ENCODE assay signal across 23 mouse cellular contexts in the genomic region with DNA sequence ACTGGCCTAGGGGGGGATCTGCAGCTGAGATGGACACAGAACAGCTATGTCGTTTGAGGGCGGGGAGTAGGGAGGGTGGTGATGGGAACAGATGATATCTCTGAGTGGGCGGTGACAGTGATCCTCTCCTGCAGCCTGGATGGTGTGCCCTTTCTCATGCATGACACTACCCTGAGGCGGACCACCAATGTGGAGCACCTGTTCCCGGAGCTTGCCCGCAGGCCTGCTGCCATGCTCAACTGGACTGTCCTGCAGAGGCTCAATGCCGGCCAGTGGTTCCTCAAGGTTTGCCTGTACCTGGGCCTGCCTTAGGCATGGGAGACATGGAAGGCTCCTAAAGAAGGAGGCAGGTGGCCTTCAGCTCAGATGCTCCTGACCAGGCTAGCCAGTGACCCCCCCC. TPM values are rescaled to one million over a fixed set of nuclear protein-coding genes. Genes with fewer than 3 reads are reported as not detected.
A peak's percentile ranks its signal among the peaks of the same experiment; 100 is the strongest.
DNase-seq lines count a peak whose midpoint lies in the region; ATAC-seq and TF ChIP-seq lines count a peak whose summit lies in the region.
"Had no signal": no experiment of that assay in that cellular context is flagged by ENCODE, and none has a peak within 500 bp of the region (broad histone marks: within the 10 kb centered on the region; RNA-seq: fewer than 3 reads in every experiment).

No protein-coding gene starts in this region.

- no peak overlapping the region for H3ac ChIP-seq in myocyte (ENCODE audit: control insufficient read depth, insufficient read length)

- no peak for TF ChIP-seq POLR2A in myocyte (IDR thresholded peaks at IDR 0.05; ENCODE audit: insufficient read length, low read depth)

- no peak overlapping the region for H3K4me3 ChIP-seq in heart, embryonic 10.5 days
- H3K4me3 ChIP-seq in heart, embryonic 15.5 days = no peak overlapping the region
- H3K4me3 ChIP-seq in kidney, embryonic 15.5 days (replicated peaks) = no peak overlapping the region
- no peak overlapping the region for H3K4me3 ChIP-seq in myocyte
- H3K4me3 ChIP-seq: gastrocnemius, adult 2 months; intestine, embryonic 15.5 days had no signal

- DNase-seq in heart, embryonic 10.5 days (ENCODE audit: low spot score) = no peak
- DNase-seq in heart, postnatal 36 days = no peak
- no peak for DNase-seq in heart, postnatal 25 days (ENCODE audit: low spot score)
- no peak for DNase-seq in kidney, postnatal 4 days
- DNase-seq: adrenal gland, adult 8-10 months; adrenal gland, postnatal 25 days; cerebellum, adult 18-20 months; cerebellum, adult 9-10 months; cerebellum, postnatal 14 days; forebrain, postnatal 0 days; gastrocnemius, adult 2 months; gastrocnemius, postnatal 14 days; heart, adult 11 months; heart, postnatal 4 days had no signal

- peaks cover 35% of the 10 kb centered on the region for H3K4me1 ChIP-seq in heart, embryonic 10.5 days
- peaks cover 9% of the 10 kb centered on the region for H3K4me1 ChIP-seq in heart, embryonic 15.5 days (replicated peaks)
- H3K4me1 ChIP-seq in kidney, embryonic 15.5 days = peaks cover 43% of the 10 kb centered on the region
- H3K4me1 ChIP-seq: intestine, embryonic 15.5 days had no signal

- H3K9ac ChIP-seq in heart, embryonic 15.5 days = no peak overlapping the region
- no peak overlapping the region for H3K9ac ChIP-seq in kidney, embryonic 15.5 days
- H3K9ac ChIP-seq: forebrain, postnatal 0 days; intestine, embryonic 15.5 days had no signal

- H3K27ac ChIP-seq in heart, embryonic 10.5 days = peak overlapping the region; percentile 2; the same call in 1 of the 2 replicates
- no peak overlapping the region for H3K27ac ChIP-seq in heart, embryonic 15.5 days
- H3K27ac ChIP-seq in kidney, embryonic 15.5 days = no peak overlapping the region
- H3K27ac ChIP-seq: gastrocnemius, adult 2 months; intestine, embryonic 15.5 days had no signal

- no peak overlapping the region for H3K4me2 ChIP-seq in heart, embryonic 15.5 days
- H3K4me2 ChIP-seq in kidney, embryonic 15.5 days = no peak overlapping the region
- no peak overlapping the region for H3K4me2 ChIP-seq in myocyte (ENCODE audit: low read depth)
- H3K4me2 ChIP-seq: intestine, embryonic 15.5 days had no signal

- 0 out of 2 replicates have a peak, but pooled peaks cover 4% of the 10 kb centered on the region for H3K27me3 ChIP-seq in heart, embryonic 10.5 days (ENCODE audit: insufficient read depth, poor library complexity, severe bottlenecking)
- no peaks in the 10 kb centered on the region for H3K27me3 ChIP-seq in heart, embryonic 15.5 days
- H3K27me3 ChIP-seq in kidney, embryonic 15.5 days = no peaks in the 10 kb centered on the region
- no peaks in the 10 kb centered on the region for H3K27me3 ChIP-seq in myocyte (ENCODE audit: control insufficient read depth, insufficient read depth, insufficient read length)
- H3K27me3 ChIP-seq: intestine, embryonic 15.5 days had no signal

- no peaks in the 10 kb centered on the region for H3K9me3 ChIP-seq in heart, embryonic 10.5 days
- H3K9me3 ChIP-seq in heart, embryonic 15.5 days (replicated peaks) = no peaks in the 10 kb centered on the region
- no peaks in the 10 kb centered on the region for H3K9me3 ChIP-seq in kidney, embryonic 15.5 days (replicated peaks)
- H3K9me3 ChIP-seq: intestine, embryonic 15.5 days had no signal

- 0 out of 2 replicates have a peak, but pooled peaks have one; percentile 27 for ATAC-seq in heart, embryonic 15.5 days (replicated peaks; ENCODE audit: insufficient number of reproducible peaks, insufficient read depth, low FRiP score, low read depth)
- peak; percentile 38; the same call in 1 of the 2 replicates for ATAC-seq in kidney, embryonic 15.5 days (replicated peaks; ENCODE audit: low FRiP score)
- ATAC-seq in erythroid progenitor cell, adult 5-6 weeks (replicated peaks; ENCODE audit: low FRiP score, poor library complexity, severe bottlenecking) = no peak
- ATAC-seq: activated CD4-positive, CD25-positive, alpha-beta regulatory T cell, adult 4 months; forebrain, embryonic 14.5 days; forebrain, postnatal 0 days; hindbrain, embryonic 16.5 days; intestine, embryonic 15.5 days had no signal

- intact Hi-C loops in heart, postnatal 36 days (cut with DNase I) = loop anchor here (5.0 kb wide), 1 partner anchor 206 kb away; no protein-coding TSS in a partner anchor
- intact Hi-C loops in heart, postnatal 25 days (cut with DNase I) = no loop called here

- 61% methylated on average over 7 of the region's 7 CpGs for WGBS in heart, embryonic 10.5 days
- WGBS in heart, embryonic 15.5 days = 66% methylated on average over 7 of the region's 7 CpGs
- 60% methylated on average over 7 of the region's 7 CpGs for WGBS in kidney, embryonic 15.5 days

- peaks cover 33% of the 10 kb centered on the region for H3K36me3 ChIP-seq in heart, embryonic 10.5 days
- H3K36me3 ChIP-seq in heart, embryonic 15.5 days = no peaks in the 10 kb centered on the region
- H3K36me3 ChIP-seq in kidney, embryonic 15.5 days = no peaks in the 10 kb centered on the region
- no peaks in the 10 kb centered on the region for H3K36me3 ChIP-seq in myocyte (ENCODE audit: control insufficient read depth, insufficient read depth)
- H3K36me3 ChIP-seq: intestine, embryonic 15.5 days had no signal

- H3K79me2 ChIP-seq in myocyte (ENCODE audit: control insufficient read depth, insufficient read depth) = no peaks in the 10 kb centered on the region

TF ChIP-seq in myocyte, 11 proteins besides CTCF, POLR2A, EP300 and RAD21:
- TF ChIP-seq TCF3 (IDR thresholded peaks at IDR 0.05; ENCODE audit: insufficient read length, low read depth) (peak; percentile 38), SRF (IDR thresholded peaks at IDR 0.05; ENCODE audit: control insufficient read depth, insufficient read length, low read depth) (no peak), MYOD1 (IDR thresholded peaks at IDR 0.05; ENCODE audit: control insufficient read depth in 1 of 3, insufficient read length in 2 of 3, low read depth in 2 of 3) (peak in 2 of 3 experiments; percentile 84 to 92), TCF12 (IDR thresholded peaks at IDR 0.05; ENCODE audit: insufficient read depth, poor library complexity, severe bottlenecking) (no peak), REST (IDR thresholded peaks at IDR 0.05; ENCODE audit: insufficient read depth, insufficient read length) (no peak), MAX (IDR thresholded peaks at IDR 0.05; ENCODE audit: low read depth) (no peak), MYOG (IDR thresholded peaks at IDR 0.05; ENCODE audit: control insufficient read depth in 1 of 3, insufficient read depth in 1 of 3, insufficient read length in 2 of 3, low read depth in 2 of 3) (peak in 2 of 3 experiments; percentile 80 to 91), USF1 (IDR thresholded peaks at IDR 0.05; ENCODE audit: low read depth) (no peak), POLR2AphosphoS2 (IDR thresholded peaks at IDR 0.05; ENCODE audit: insufficient read length, low read depth) (no peak), E2F4 (IDR thresholded peaks at IDR 0.05; ENCODE audit: insufficient read depth) (no peak), CEBPB (IDR thresholded peaks at IDR 0.05; ENCODE audit: insufficient read depth, poor library complexity, severe bottlenecking) (no peak)

RNA-seq across cellular contexts. Expression of a gene that starts 12.9 kb away (rescaled TPM):
- 0.52 and 1.1 TPM in 2 replicates for polyA plus RNA-seq in heart, embryonic 10.5 days (2016; fragmentation: Nextera tagmentation; extraction: Ambion mirVana)
- not detected for total RNA-seq in heart, postnatal 36 days (2021)
- 0.63 and 0.73 TPM in 2 replicates for polyA plus RNA-seq in heart, embryonic 15.5 days (2015; fragmentation: Nextera tagmentation; extraction: Ambion mirVana)
- not detected for total RNA-seq in heart, postnatal 25 days (2021)
- polyA plus RNA-seq in kidney, embryonic 15.5 days (2015; fragmentation: Nextera tagmentation; extraction: Ambion mirVana) = 0.67 and 1.2 TPM in 2 replicates
- not detected for polyA plus RNA-seq in myocyte (2012; fragmentation: generic; extraction: Trizol)
- total RNA-seq in erythroid progenitor cell, adult 5-6 weeks (2015; ENCODE audit: low replicate concordance) = not detected in 2 replicates
- not detected in 2 replicates for total RNA-seq in erythroid progenitor cell, adult 5-6 weeks (2017; ENCODE audit: low replicate concordance)
- total RNA-seq: gastrocnemius, adult 2 months; heart, adult 8-10 months had no signal
- polyA plus RNA-seq: activated CD4-positive, CD25-positive, alpha-beta regulatory T cell, adult 4 months had no signal

RNA-seq across cellular contexts. Expression of a gene that starts 30.7 kb away (rescaled TPM):
- 517 and 596 TPM in 2 replicates for polyA plus RNA-seq in heart, embryonic 10.5 days (2016; fragmentation: Nextera tagmentation; extraction: Ambion mirVana)
- 100 to 1,000 TPM; 324 to 333 TPM for total RNA-seq in heart, postnatal 36 days (2021)
- polyA plus RNA-seq in heart, embryonic 15.5 days (2015; fragmentation: Nextera tagmentation; extraction: Ambion mirVana) = 437 and 490 TPM in 2 replicates
- 100 to 1,000 TPM; 306 to 340 TPM for total RNA-seq in heart, postnatal 25 days (2021)
- polyA plus RNA-seq in kidney, embryonic 15.5 days (2015; fragmentation: Nextera tagmentation; extraction: Ambion mirVana) = 765 and 856 TPM in 2 replicates
- polyA plus RNA-seq in myocyte (2012; fragmentation: generic; extraction: Trizol) = 2,049 TPM
- 386 and 406 TPM in 2 replicates for total RNA-seq in erythroid progenitor cell, adult 5-6 weeks (2015; ENCODE audit: low replicate concordance)
- total RNA-seq in erythroid progenitor cell, adult 5-6 weeks (2017; ENCODE audit: low replicate concordance) = 293 and 564 TPM in 2 replicates
